Mouse (Mus musculus): ENCODE measurements at regions not wholly inside any gene's neighbourhood (a gene's known extent, or its start where the extent isn't known, plus 50 kb on each side); places are given as distances from the start of the nearest gene placed in this dataset.

DNA sequence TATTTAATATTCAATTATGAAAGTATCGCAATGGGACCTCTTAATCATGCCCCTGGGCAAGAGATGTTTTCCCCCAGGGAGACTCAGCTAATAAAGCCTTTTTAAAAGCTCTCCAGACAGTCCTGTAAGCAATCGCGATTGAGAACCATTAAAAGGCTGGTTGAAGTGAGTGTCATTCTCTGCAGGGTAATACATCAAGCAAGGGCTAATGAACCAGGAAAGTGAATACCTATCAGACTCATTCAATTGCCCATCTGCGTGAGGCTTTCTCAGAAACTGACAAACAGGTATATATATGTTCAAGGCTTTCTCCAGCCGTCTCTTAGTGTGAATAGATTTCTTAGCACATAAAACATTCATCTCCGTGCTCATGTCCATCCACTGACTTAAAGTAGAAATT, 286.8 kb upstream of the Xrcc4 start:
- DNase-seq (ENCODE audit: low spot score in 2 of 2): no peak

DNA sequence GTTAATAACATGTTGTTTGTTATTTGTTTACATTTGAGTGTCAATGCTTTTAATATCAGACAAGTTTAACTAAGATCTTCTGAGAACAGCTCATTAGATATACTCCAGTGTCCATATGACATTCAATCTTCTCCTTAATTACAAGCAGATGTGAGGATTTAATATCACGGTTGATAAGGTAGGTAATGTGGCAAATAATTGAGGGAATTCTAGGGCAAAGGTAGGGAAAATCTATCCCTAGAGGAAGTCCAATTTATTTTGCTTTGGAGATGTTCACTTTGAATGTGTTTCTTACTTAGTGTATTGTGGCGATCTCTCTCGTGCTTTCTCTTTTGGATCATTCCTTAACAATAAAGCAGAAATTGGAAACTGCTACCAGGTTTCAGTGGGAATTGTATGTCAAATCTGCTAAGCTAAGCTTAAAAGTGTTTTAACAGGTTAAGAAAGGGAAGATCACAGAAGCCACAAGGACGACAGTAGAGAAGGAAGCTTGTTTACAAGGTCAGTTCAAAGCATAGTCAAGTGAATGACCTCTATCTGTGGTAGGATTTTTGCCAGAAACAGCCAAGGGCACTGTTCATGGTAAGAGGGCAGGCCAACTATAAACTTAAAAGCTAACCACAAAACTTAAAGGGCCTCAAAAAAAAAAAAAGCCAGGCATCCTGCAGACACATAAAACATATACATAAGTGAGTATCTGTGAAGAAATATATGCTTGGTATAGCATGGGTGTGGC, 282.2 kb upstream of the Xrcc4 start:
- DNase-seq (ENCODE audit: low spot score in 2 of 2): no peak

DNA sequence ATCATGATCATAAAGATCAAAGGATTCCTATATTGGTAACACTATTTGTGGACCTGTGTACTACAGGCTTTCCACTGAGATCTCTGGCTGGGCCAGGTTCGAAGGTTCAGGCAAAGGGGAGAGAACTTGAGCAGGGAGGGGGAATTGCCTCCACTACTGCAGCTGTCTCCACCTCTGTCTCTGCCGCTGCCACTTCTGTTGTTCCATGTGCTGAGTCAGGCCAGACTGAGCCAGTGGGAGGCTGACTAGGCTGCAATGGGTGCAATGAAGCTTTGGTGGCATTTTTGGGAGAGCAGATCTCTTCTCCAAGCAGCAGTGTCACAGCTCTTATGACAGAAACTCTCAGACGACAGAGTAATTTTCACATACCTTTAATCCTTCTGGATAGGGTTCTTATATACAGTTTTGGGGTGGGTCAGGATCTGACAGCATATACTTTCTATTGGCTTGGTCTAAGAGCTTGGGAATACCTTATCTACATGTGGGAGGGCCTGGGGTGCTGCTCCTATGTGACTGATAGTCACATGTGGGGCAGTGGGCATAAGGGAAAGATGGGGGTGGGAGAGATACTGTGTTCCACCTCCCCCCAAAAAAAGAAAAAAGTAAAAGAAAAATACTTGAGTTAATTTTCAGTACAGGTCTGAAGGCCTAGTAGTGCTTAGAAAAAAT, 281.5 kb upstream of the Xrcc4 start:
- no peak for DNase-seq (ENCODE audit: low spot score in 2 of 2)

DNA sequence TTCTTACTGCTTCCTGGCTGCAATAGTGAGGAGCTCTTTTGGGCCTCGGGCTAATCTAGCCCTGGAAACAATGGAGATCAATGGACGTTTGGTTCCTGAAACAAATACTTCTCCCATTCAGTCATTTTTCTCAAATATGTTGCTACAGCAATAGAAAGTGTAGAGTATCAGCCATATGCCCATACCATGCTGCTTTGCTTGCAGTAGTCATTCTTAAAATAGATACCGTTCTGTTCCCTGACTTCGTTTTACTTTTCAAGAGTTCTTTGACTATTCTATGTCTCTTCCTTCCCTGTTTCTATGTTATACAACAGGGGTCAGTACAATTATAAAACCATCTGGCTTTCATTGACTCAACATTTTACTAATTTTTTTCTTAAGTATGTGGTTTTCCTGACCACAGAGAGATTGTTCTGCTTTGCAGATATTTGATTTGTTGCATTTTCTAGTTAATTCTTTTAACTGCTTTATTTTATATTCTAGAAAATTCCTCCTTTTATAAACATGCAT, 275.2 kb upstream of the Xrcc4 start:
- DNase-seq (ENCODE audit: low spot score in 2 of 2): peak in 1 of 2 experiments; percentile 8

DNA sequence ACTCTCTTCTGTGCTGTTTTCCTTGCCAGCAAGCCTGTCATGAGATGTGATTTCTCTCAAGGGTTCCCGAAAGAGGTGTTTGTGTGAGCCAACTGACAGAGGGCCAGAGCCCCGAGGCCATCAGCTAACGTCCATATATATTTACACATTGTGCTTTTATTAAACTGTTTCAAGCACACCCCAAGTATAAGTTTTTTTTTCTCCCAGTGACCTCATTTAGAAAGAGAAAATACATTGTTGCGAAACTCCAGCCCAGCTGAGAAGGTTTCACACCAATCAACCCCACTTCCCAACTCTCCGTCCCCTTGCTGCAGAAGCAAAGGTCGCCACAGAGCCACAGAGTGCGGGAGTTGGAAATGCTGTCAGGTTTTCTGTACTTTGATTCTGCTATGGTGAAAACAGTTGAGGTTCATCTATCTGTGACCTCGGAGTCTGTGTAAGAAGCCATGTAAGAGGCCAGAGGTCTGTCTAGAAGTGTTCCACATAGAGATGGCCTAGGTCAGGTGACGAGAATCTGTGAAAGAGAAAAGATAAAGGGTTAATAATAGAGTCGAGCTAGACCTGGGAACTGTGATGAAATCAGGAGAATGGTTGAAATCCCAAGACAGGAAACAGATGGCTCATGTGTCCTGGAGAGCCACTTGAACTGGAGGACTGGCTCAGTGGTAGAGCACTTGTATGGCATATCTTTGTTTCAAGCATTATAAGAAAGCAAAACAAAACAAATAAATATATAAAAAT, 270.6 kb upstream of the Xrcc4 start:
- DNase-seq (ENCODE audit: low spot score in 2 of 2): no peak

DNA sequence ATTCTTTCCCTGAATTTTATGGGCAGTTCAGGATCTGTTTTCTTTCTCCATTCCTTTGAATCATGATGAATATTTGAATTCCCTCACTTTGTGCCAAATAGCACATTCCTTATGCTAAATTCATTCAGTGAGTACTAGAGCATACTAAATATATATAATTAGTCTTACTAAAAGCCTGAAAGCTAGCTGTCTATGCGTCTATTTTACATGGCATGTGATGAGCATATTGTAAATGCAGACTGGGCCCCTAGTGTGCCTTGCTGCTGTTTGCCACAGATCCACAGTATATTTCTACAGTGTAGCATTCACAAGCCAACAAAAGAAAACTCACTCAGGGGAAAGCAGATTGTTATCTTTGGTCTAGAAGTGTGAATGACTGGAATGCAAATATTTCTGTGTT, 268.7 kb upstream of the Xrcc4 start:
- no peak for DNase-seq (ENCODE audit: low spot score in 2 of 2)

DNA sequence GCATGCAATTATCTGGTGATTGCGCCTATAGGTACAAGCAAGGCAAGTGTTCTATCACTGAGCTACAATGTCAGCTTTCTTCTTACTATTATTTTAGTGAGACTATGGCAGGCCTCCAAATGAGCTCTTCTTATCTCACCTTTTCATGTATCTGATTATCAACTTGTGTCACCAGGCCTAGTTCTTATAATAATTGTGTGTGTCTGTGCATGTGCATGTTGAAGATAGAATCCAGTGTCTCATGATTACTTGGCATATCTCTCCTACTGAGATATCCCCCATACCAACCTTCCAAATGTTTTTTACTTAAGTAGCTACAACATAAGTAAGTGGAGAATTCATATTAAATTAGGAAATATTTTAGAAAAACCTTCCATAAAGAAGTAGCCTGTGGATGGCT, 266.2 kb upstream of the Xrcc4 start:
- no peak for DNase-seq (ENCODE audit: low spot score in 2 of 2)

DNA sequence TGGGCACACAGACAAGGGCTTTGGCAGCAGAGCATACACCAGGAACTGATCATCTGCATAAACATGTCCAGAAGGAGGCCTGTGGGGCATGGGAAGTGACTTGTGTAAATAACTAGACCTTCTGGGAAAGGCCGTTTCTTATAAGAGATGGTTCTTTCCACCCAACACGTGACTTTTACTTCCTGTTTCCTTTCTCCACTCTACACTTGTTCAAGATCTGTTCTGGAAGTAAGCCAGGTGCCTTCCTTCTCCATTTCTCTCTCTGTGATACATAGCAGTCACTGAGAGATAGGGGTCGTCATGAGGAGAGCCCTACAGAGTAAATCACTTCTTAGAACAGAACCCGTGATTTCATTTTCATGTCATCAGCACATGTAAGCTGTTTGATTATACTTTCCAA, 253.4 kb upstream of the Xrcc4 start:
- DNase-seq (ENCODE audit: low spot score in 2 of 2): no peak

DNA sequence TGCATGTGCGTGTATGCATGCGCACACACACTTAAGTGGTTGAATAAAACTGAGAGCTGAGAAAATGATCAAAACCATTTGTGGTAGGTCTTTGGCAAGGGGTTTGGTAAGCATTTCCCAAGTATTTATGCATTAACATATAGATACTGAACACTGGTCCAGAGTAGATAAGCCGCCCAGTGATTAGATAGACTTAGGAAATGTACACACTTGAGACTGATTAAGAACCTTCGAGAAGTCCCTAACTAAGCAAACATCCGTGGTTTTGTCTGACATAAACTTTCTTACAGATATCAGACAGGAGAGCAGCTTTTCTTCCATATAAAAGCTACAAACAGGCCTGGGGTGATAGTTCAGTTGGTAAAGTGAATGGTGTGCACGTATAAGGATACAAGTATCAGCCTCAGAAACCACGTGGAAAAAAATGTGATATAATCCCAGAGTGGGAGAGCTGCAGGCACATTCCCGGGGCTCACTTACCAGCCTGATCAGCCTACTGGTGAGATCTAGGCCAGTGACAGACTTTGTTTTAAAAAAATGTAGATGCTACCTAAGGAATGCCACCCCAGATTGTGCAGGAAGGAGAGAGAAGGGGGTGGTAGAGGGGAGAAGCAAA, 252.3 kb upstream of the Xrcc4 start:
- DNase-seq (ENCODE audit: low spot score in 2 of 2): no peak

DNA sequence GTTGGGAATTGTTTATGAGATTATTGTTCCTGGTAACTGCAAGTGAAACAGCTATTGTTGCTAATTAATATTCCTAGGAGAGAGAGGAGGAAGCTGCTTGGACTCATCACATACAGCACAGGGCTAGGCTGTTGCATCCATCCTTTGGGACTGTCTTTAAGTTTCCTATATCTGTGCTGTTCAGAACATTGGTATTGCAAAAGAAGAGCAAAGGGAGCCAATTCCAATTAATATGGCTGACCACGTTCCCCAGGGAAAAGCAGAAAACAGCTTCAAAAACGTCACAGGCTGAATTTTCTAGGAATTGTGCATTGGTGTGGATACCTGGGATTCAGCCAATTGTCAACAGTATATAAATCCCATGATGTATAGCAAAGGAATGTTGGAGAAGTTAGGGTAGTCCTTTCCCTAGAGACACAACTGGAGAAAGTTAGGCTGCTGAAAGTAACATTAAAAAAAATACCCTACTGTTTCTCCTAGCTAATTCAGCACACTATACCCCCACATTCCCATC, 251.3 kb upstream of the Xrcc4 start:
- no peak for DNase-seq (ENCODE audit: low spot score in 2 of 2)

DNA sequence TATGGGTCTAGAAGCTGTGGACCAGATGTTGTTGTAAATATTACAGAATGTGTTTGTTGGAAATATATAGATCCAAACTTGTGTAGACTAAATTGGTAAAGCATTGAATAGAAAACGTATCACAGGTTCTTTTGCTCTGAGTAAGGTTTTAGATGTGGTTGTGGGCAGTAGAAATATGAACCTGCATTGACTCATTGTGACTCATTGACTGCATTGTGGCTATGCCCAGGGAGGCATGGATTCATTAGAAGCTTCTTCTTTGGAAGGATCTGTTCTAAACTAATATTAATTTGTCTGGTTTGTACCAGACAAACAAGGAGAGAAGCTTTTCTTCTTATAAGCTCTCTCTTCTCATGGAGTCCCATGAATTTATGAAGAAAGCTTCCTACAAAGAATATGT, 248.2 kb upstream of the Xrcc4 start:
- no peak for DNase-seq (ENCODE audit: low spot score in 2 of 2)

DNA sequence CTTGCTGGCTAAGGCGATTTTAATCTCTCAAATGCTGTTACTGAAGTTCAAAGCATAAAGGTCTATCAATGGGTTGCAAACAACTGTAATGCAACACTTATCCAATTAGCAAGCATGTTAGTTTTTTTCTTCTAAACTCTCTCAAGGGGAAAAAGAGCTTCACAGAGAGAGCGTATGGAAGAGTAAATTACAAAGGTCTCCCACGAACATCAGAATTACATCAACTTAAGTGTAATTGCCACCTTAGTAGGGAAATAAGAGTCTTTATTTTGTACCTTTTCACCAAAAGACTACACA, 246.3 kb upstream of the Xrcc4 start:
- no peak for DNase-seq (ENCODE audit: low spot score in 2 of 2)

DNA sequence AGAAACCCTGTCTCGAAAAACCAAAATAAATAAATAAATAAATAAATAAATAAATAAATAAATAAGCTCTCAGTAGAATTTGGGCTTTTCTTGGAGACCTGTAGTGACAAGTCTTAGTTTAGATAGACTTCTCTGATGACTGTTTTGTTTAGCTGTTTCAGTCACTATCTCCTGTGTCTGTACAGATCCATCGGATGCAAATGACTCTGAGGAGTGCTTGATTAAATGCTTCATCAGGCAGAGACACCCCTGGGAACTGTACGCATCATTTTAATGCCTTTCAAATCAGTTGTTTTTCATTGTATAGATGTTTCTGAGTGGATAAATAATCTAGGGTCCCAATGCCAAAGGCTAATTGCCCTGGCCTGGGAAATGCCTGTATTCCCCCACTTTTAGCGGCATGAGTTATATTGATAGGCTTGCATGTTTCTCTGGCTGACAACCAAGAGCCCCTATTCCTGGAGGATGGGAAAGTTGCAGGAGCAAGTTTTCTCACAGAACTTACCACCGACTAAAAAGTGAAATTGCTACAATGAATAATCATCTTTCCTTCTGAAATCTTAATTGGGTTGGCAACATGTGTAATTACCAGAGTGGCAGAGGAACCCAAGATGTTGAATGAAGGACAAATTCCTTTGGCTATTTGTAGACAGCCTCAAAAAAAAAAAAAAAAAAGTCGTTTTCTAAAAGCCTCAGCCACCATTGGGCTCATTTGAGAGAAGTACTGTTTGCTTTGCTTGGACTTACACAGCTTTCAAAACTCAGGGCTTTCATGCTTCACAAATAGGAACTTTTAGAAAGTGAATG, 245.7 kb upstream of the Xrcc4 start:
- no peak for DNase-seq (ENCODE audit: low spot score in 2 of 2)

DNA sequence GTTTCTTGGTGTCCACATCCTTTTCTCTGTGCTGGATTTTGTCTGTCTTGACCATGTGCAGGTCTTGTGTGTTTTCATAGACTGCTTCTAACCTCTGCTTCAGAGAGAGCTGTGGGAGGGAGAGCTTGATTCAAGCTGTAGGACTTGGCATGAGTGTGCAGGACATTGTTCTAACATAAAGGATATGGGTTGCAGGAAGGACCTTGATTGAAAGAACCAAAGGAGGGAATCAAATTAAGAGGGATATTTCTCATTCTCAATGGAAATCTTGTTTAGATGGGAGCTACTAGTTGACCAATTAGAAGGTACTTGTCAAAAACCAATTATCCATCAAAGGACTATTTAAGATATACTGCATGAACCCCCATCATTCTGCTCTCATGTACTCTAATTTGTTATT, 244.9 kb upstream of the Xrcc4 start:
- no peak for DNase-seq (ENCODE audit: low spot score in 2 of 2)

DNA sequence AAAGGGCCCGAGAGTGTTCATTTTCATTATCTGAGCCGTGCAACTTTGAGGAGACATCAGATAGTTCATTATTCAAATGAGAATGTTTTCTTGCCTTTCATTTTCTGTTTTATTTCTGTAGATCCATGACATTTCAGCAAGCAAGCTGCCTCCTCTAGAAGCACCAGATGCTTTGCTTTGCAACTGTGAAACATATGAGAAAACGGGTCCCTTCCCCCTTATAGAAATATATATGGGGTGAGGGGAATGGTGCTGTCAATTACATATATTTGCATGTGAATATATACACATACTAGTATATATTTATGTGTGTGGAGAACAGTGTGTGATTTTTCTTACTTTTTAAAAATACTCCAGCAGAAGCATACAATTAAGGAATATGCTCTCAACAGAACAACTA, 235.8 kb upstream of the Xrcc4 start:
- DNase-seq (ENCODE audit: low spot score in 2 of 2): peak in 1 of 2 experiments; percentile 28

DNA sequence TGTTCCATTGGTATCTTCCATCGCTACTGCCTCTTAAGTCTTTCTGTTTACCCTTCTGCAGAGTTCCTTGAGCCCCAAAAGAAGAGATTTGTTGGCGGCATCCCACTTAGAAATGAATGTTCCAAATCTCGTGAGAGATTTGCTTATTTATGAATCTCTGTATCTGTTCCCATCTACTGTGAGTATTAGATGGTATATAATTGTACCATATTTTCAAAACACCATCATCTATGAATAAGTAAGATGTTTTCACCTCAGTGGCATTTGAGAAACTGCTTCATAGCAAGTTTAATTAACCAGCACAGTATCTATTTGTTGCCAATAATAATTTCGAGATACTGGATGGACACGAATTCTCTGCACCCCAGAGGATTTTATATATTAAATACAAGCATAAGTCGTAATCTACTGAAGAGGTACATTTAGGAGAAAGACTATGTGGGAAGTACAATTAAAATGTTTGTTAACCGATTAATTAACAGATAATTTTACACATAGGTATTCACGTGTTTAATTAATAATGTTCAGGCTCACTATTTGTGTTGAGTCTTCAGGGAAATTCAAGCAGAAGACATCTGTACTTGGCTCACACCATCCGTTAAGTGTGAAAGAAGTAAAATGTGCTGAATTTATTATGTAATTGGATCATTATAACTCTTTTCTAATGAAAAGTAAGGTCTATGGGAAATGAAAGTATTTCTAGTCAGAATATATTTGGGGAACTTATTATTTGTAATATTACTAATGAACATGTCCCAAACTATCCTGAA, 224.0 kb upstream of the Xrcc4 start:
- DNase-seq (ENCODE audit: low spot score in 2 of 2): no peak

DNA sequence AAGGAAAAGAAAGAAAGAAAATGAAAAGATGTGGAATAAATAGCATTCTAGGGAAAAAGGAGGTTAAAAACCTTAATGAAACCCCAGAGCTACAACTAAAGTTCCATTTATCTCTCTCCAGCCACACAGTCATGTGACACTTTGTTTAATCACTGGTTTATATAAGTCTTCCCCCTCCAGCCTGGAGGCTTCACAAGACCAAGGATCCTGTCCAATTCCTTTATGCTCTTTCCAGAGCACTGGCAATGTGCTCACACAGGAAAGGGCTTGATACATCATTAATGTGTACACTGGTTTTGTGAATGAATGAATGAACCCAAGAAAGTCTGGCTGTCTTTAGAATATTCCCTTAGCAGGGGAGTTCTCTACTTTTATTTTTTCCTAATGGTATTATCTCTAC, 221.1 kb upstream of the Xrcc4 start:
- no peak for DNase-seq (ENCODE audit: low spot score in 2 of 2)

DNA sequence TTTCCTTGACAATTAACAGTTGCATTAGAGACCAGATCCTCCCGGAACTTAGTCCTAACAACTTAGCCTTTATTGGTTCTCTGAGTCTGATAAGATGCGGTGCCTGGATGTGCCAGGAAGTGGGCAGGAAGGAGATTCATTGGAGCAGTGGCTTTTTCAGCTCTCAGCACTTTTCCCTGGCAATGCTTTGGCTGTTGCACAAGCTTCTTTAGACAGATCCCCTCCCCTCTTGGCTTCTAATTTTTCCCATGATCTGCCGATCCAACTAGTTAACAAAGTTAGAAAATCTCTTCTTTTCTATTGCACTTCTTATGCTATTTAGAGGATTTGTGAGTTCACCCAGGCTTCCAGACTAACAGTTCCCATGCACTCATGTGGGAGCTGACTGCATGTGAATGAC, 211.1 kb upstream of the Xrcc4 start:
- DNase-seq (ENCODE audit: low spot score in 2 of 2): no peak

DNA sequence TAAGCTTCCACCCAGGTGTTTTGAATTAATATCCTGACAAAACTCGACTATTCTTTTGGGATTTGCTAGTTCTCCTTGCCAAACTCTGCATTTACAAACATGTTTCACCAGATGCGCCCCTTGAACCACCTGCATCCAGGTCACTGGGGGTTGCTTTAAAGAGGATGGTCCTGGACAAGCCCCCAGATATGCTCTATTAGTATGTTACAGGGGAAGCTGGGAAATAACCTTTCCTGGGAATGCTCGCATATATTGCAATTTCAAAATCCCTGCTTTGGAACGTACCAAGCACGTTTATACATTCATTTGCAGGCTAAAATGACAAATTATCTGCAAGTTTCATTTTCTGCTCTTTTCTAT, 205.2 kb upstream of the Xrcc4 start:
- DNase-seq (ENCODE audit: low spot score in 2 of 2): no peak

DNA sequence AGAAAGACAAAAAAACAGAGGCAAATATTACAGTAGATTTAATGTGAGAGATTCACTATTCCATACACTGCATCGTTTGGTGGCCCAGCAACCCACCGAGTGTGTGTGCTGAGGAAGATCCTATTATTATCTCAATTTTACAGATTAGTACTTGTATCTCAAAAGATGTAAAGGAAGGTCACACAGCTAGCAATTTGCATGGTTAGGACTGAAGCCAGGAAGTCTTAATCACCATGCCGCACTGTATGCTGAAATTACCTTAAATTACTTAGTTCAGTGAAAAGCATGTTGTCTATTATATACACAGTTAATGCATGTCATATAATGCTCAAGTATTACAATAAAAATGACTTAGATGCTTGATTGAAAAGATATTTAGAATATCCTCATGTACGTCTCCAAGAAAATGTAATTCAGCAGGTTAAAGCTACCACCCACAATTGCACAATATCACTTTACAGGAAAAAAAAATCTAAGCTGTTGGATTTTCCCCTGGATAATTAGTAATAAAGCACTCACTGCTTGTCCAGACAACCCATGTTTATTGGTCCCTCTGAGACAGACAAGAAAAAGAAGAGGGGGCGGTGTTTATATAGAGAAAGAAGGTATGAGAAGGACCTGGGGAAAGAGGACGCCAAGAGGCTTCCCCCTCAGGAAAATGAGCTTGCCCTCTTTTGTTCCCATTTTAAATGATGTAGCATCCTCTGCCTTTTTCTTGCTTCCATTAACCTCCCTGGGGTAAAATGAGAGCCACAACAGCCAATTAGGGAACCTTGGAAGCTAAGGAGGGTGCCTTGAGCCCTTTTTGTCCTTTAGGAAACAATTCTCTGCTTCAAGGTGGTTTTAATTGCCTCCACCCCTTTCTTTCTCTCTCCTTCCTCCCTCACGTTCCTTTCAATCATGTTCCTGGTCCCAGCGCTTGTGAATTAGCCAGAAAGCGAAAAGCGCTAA, 204.6 kb upstream of the Xrcc4 start:
- no peak for DNase-seq (ENCODE audit: low spot score in 2 of 2)
